Mouse (Mus musculus): Measurements from ENCODE around the gene Pepd. TPM values are rescaled to one million over a fixed set of nuclear protein-coding genes. Genes with fewer than 3 reads are reported as not detected.
A peak's percentile ranks its signal among the peaks of the same experiment; 100 is the strongest.
"Not testable (repeated sequence)": the region's sequence is repeated elsewhere in the genome, so short reads cannot be mapped to it uniquely, and the experiment has no call there.

Gene Pepd
- polyA plus RNA-seq, 1 experiment, result 82.1 TPM

GRCm38 (mm10) chr7:34981803-34982202 lies 69.6 kb downstream of the Pepd start:
- no peak overlapping the region for H3K4me2 ChIP-seq (ENCODE audit: low read depth)
- no peak overlapping the region for H3ac ChIP-seq (ENCODE audit: control insufficient read depth, insufficient read length)
- H3K27me3 ChIP-seq (ENCODE audit: control insufficient read depth, insufficient read depth, insufficient read length), result no peaks in the 10 kb centered on the region
- H3K36me3 ChIP-seq (ENCODE audit: control insufficient read depth, insufficient read depth), result peaks cover 9% of the 10 kb centered on the region
- TF ChIP-seq MAX (IDR thresholded peaks at IDR 0.05; ENCODE audit: low read depth) (no peak), REST (IDR thresholded peaks at IDR 0.05; ENCODE audit: insufficient read depth, insufficient read length) (no peak), POLR2A (IDR thresholded peaks at IDR 0.05; ENCODE audit: insufficient read length, low read depth) (no peak), CEBPB (IDR thresholded peaks at IDR 0.05; ENCODE audit: insufficient read depth, poor library complexity, severe bottlenecking) (no peak), MYOG (IDR thresholded peaks at IDR 0.05; ENCODE audit: control insufficient read depth in 1 of 3, insufficient read depth in 1 of 3, insufficient read length in 2 of 3, low read depth in 2 of 3) (no peak), MYOD1 (IDR thresholded peaks at IDR 0.05; ENCODE audit: control insufficient read depth in 1 of 3, insufficient read length in 2 of 3, low read depth in 2 of 3) (no peak), SRF (IDR thresholded peaks at IDR 0.05; ENCODE audit: control insufficient read depth, insufficient read length, low read depth) (no peak), USF1 (IDR thresholded peaks at IDR 0.05; ENCODE audit: low read depth) (no peak), E2F4 (IDR thresholded peaks at IDR 0.05; ENCODE audit: insufficient read depth) (no peak), POLR2AphosphoS2 (IDR thresholded peaks at IDR 0.05; ENCODE audit: insufficient read length, low read depth) (no peak), TCF12 (IDR thresholded peaks at IDR 0.05; ENCODE audit: insufficient read depth, poor library complexity, severe bottlenecking) (no peak), TCF3 (IDR thresholded peaks at IDR 0.05; ENCODE audit: insufficient read length, low read depth) (no peak)
- no peak overlapping the region for H3K4me3 ChIP-seq
- no peaks in the 10 kb centered on the region for H3K79me2 ChIP-seq (ENCODE audit: control insufficient read depth, insufficient read depth)

GRCm38 (mm10) chr7:34982372-34982771 lies 70.2 kb downstream of the Pepd start:
- H3K79me2 ChIP-seq (ENCODE audit: control insufficient read depth, insufficient read depth); H3ac ChIP-seq (ENCODE audit: control insufficient read depth, insufficient read length); H3K36me3 ChIP-seq (ENCODE audit: control insufficient read depth, insufficient read depth); H3K4me2 ChIP-seq (ENCODE audit: low read depth); H3K27me3 ChIP-seq (ENCODE audit: control insufficient read depth, insufficient read depth, insufficient read length); H3K4me3 ChIP-seq: not testable (repeated sequence)
- TF ChIP-seq MYOG (IDR thresholded peaks at IDR 0.05; ENCODE audit: control insufficient read depth in 1 of 3, insufficient read depth in 1 of 3, insufficient read length in 2 of 3, low read depth in 2 of 3) (peak; percentile 6 to 81 (median 80)), TCF12 (IDR thresholded peaks at IDR 0.05; ENCODE audit: insufficient read depth, poor library complexity, severe bottlenecking) (peak; percentile 75), MYOD1 (IDR thresholded peaks at IDR 0.05; ENCODE audit: control insufficient read depth in 1 of 3, insufficient read length in 2 of 3, low read depth in 2 of 3) (peak; percentile 17 to 71 (median 57))

- no peak overlapping the region for H3ac ChIP-seq (ENCODE audit: control insufficient read depth, insufficient read length)
- peaks cover 9% of the 10 kb centered on the region for H3K36me3 ChIP-seq (ENCODE audit: control insufficient read depth, insufficient read depth)
- TF ChIP-seq TCF3 (IDR thresholded peaks at IDR 0.05; ENCODE audit: insufficient read length, low read depth) (no peak), POLR2AphosphoS2 (IDR thresholded peaks at IDR 0.05; ENCODE audit: insufficient read length, low read depth) (no peak), CEBPB (IDR thresholded peaks at IDR 0.05; ENCODE audit: insufficient read depth, poor library complexity, severe bottlenecking) (no peak), POLR2A (IDR thresholded peaks at IDR 0.05; ENCODE audit: insufficient read length, low read depth) (no peak), TCF12 (IDR thresholded peaks at IDR 0.05; ENCODE audit: insufficient read depth, poor library complexity, severe bottlenecking) (no peak), USF1 (IDR thresholded peaks at IDR 0.05; ENCODE audit: low read depth) (no peak), SRF (IDR thresholded peaks at IDR 0.05; ENCODE audit: control insufficient read depth, insufficient read length, low read depth) (no peak)
- no peaks in the 10 kb centered on the region for H3K79me2 ChIP-seq (ENCODE audit: control insufficient read depth, insufficient read depth)
- no peaks in the 10 kb centered on the region for H3K27me3 ChIP-seq (ENCODE audit: control insufficient read depth, insufficient read depth, insufficient read length)
- H3K4me3 ChIP-seq, result no peak overlapping the region
- H3K4me2 ChIP-seq (ENCODE audit: low read depth), result no peak overlapping the region
These were observed 71.7 kb downstream of the Pepd start for GRCm38 (mm10) chr7:34983702-34984475.

- peaks cover 8% of the 10 kb centered on the region for H3K36me3 ChIP-seq (ENCODE audit: control insufficient read depth, insufficient read depth)
- H3K4me2 ChIP-seq (ENCODE audit: low read depth), result no peak overlapping the region
- TF ChIP-seq MYOG (IDR thresholded peaks at IDR 0.05; ENCODE audit: control insufficient read depth in 1 of 3, insufficient read depth in 1 of 3, insufficient read length in 2 of 3, low read depth in 2 of 3), result peak in 2 of 3 experiments; percentile 25 to 65
- peak in 2 of 3 experiments; percentile 62 to 64 for TF ChIP-seq MYOD1 (IDR thresholded peaks at IDR 0.05; ENCODE audit: control insufficient read depth in 1 of 3, insufficient read length in 2 of 3, low read depth in 2 of 3)
- no peak for TF ChIP-seq TCF12 (IDR thresholded peaks at IDR 0.05; ENCODE audit: insufficient read depth, poor library complexity, severe bottlenecking)
- H3K79me2 ChIP-seq (ENCODE audit: control insufficient read depth, insufficient read depth), result no peaks in the 10 kb centered on the region
- no peaks in the 10 kb centered on the region for H3K27me3 ChIP-seq (ENCODE audit: control insufficient read depth, insufficient read depth, insufficient read length)
- no peak overlapping the region for H3ac ChIP-seq (ENCODE audit: control insufficient read depth, insufficient read length)
- no peak overlapping the region for H3K4me3 ChIP-seq
These were observed 72.5 kb downstream of the Pepd start for GRCm38 (mm10) chr7:34984526-34985133.

- no peak overlapping the region for H3ac ChIP-seq (ENCODE audit: control insufficient read depth, insufficient read length)
- no peak overlapping the region for H3K4me2 ChIP-seq (ENCODE audit: low read depth)
- H3K27me3 ChIP-seq (ENCODE audit: control insufficient read depth, insufficient read depth, insufficient read length), result no peaks in the 10 kb centered on the region
- TF ChIP-seq TCF3 (IDR thresholded peaks at IDR 0.05; ENCODE audit: insufficient read length, low read depth), result no peak
- no peak overlapping the region for H3K4me3 ChIP-seq
- H3K36me3 ChIP-seq (ENCODE audit: control insufficient read depth, insufficient read depth), result peaks cover 3% of the 10 kb centered on the region
- H3K79me2 ChIP-seq (ENCODE audit: control insufficient read depth, insufficient read depth), result no peaks in the 10 kb centered on the region
These were observed 73.0 kb downstream of the Pepd start for GRCm38 (mm10) chr7:34985216-34985615.

All from myocyte (in vitro differentiated cells).